Mouse (Mus musculus) cerebellum, postnatal 14 days (tissue): ENCODE results near the gene Zkscan17.

ENCODE experiments used
- DNase-seq, 2 experiments: peaks; one replicate each; pipeline ENCODE4 v3.0.0; 2021; ENCODE audit warnings: mixed read lengths in 2 of 2

Gene Zkscan17

GRCm38 (mm10) chr11:59518226-59518625, 8.3 kb downstream of the Zkscan17 start:
- no peak for DNase-seq

GRCm38 (mm10) chr11:59517441-59517840, 9.1 kb downstream of the Zkscan17 start:
- no peak for DNase-seq

GRCm38 (mm10) chr11:59514789-59515188, 11.8 kb downstream of the Zkscan17 start:
- DNase-seq = no peak

GRCm38 (mm10) chr11:59514381-59514780, 12.2 kb downstream of the Zkscan17 start:
- DNase-seq = no peak

- DNase-seq = no peak
Measured at GRCm38 (mm10) chr11:59513556-59513955, 13.0 kb downstream of the Zkscan17 start.

GRCm38 (mm10) chr11:59512733-59513132, 13.8 kb downstream of the Zkscan17 start:
- no peak for DNase-seq

GRCm38 (mm10) chr11:59511558-59511957, 15.0 kb downstream of the Zkscan17 start:
- DNase-seq = no peak

- no peak for DNase-seq
Measured at GRCm38 (mm10) chr11:59506713-59507074, 19.9 kb downstream of the Zkscan17 start.

- peak; percentile 90 to 94 for DNase-seq
Measured at GRCm38 (mm10) chr11:59505839-59506712, 20.5 kb downstream of the Zkscan17 start.

GRCm38 (mm10) chr11:59505351-59505838, 21.2 kb downstream of the Zkscan17 start:
- DNase-seq = peak; percentile 75 to 76

GRCm38 (mm10) chr11:59501978-59502700, 24.4 kb downstream of the Zkscan17 start:
- no peak for DNase-seq

GRCm38 (mm10) chr11:59497747-59498146, 28.8 kb downstream of the Zkscan17 start:
- DNase-seq = no peak

GRCm38 (mm10) chr11:59496672-59497310, 29.8 kb downstream of the Zkscan17 start:
- DNase-seq = no peak

GRCm38 (mm10) chr11:59486222-59486621, 40.3 kb downstream of the Zkscan17 start:
- DNase-seq = no peak

GRCm38 (mm10) chr11:59485641-59486040, 40.9 kb downstream of the Zkscan17 start:
- no peak for DNase-seq

- DNase-seq = peak; percentile 78 to 79
Measured at GRCm38 (mm10) chr11:59483212-59483611, 43.3 kb downstream of the Zkscan17 start.

- DNase-seq = no peak
Measured at GRCm38 (mm10) chr11:59477240-59477639, 49.3 kb downstream of the Zkscan17 start.

GRCm38 (mm10) chr11:59472326-59472677, 54.2 kb downstream of the Zkscan17 start, which contains the start of gene Zfp867:
TSS of gene Zfp867 (minus strand) at chr11:59472474.
- peak; percentile 92 to 95 for DNase-seq

GRCm38 (mm10) chr11:59471413-59472325, 54.9 kb downstream of the Zkscan17 start:
- DNase-seq = peak in 1 of 2 experiments; percentile 22

GRCm38 (mm10) chr11:59460459-59460858, 66.1 kb downstream of the Zkscan17 start:
- DNase-seq = no peak

GRCm38 (mm10) chr11:59458973-59459372, 67.6 kb downstream of the Zkscan17 start:
- no peak for DNase-seq

GRCm38 (mm10) chr11:59456891-59457290, 69.7 kb downstream of the Zkscan17 start:
- DNase-seq = no peak
